Mouse (Mus musculus): ENCODE data around the gene Cd101.

Gene Cd101

DNA sequence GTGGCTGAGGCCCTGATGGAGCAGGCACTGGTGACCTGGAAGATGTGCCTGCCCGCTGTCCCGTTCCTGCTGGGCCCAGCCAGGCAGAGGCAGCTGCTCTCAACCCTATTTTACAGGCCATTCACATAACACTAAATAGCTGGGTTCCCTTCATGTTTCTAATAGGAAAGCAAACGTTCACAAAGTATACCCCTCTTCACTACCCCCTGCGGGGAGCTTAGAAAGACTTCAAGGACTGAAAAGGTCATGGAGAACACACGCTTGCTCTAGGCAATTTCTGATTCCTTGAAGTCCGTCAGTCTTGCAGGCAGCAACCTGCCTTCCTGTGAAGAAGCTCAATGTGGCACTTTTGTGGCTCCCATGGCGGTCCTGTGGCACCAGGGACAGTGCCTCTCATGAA, 12.6 kb upstream of the Cd101 start:
- DNase-seq (ENCODE audit: low read depth, low spot score), result no peak

DNA sequence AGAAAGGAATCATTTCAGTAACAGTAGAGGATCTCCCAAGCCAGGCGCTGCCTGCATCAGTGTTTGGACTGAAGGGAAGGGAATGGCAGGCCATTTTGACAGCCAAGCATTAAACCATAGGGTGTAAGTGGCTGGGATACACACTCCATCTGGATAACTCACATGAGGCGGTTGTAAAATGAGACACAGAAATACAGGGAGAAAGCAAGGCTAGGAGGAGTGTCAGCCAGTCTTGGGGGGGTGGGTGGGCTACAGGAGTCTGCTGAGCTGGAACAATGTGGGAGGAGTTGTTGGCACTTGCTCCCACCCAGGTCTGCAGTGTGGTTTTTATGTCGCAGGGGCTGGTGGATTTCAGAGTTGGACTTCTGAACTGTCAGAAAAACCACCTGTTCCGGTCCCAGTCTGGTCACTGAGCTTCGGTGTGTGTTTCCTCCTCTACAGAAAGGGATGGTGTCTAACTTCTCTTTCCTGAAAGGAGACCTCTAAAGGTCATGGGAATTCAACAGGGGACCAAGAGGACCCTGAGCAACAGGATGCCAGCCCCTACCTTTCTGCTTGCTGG, 8.7 kb upstream of the Cd101 start:
- no peak for DNase-seq (ENCODE audit: low read depth, low spot score)

- no peak for DNase-seq (ENCODE audit: low read depth, low spot score)
These were observed 6.6 kb upstream of the Cd101 start for GRCm38 (mm10) chr3:101036001-101036400.

DNA sequence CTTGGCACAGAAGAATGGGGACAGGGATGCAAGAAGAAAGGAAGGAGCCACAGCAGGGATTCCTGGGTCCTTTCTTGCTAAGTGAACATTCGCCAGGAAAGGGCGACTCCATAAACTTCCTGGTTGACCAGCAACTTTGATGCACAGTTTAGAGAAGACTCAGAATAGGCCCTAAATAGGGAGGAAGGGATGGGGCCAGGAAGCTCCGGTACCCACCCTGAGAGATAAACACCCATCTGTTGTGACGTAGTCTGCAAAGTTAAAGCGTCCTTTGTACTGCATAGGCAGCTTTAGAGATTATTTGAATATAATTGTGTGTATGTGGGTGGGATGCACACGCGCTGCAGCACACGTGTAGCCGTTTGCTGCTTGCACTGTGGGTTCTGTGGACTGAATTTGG, 5.2 kb upstream of the Cd101 start:
- DNase-seq (ENCODE audit: low read depth, low spot score), result no peak

- no peak for DNase-seq (ENCODE audit: low read depth, low spot score)
These were observed 4.3 kb upstream of the Cd101 start for GRCm38 (mm10) chr3:101033644-101034043.

DNA sequence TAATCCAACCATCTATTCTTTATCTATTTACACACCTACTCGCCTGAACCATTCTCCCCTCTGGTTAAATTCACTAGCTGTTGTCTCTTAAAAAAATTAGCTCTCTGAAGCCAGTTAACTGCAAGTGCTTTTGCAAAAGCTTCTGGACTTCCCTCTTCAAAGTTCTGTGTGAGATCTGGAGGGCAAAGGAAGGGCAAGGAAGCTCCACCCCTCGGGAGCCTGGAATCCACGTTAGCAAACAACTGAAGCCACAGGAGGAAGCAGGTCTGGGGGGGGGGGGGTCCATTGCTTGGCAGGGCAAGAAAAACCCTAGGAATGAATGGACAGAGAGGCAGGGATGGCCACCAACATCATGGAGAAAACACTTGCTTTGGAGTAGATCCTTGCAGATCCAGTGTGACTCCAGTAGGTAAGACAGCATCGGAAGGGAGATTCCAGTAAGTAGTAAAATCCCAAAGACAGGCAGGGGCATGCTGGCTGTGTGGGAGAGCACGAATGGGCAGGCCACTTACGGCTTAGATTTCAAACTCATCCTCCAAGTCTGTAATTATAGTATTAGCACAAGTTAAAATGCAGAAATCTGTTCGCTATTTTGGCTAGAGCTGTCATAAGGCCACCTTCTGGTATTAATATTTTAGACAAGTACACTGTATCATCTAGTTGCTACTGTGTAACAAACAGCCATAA, 2.2 kb upstream of the Cd101 start:
- no peak for DNase-seq (ENCODE audit: low read depth, low spot score)

GRCm38 (mm10) chr3:101030630-101031029, 1.3 kb upstream of the Cd101 start:
- no peak for DNase-seq (ENCODE audit: low read depth, low spot score)

GRCm38 (mm10) chr3:101026741-101027140, 2.6 kb downstream of the Cd101 start:
- DNase-seq (ENCODE audit: low read depth, low spot score), result no peak

- DNase-seq (ENCODE audit: low read depth, low spot score), result no peak
These were observed 6.4 kb downstream of the Cd101 start for GRCm38 (mm10) chr3:101022967-101023366.

- DNase-seq (ENCODE audit: low read depth, low spot score), result no peak
These were observed 7.8 kb downstream of the Cd101 start for GRCm38 (mm10) chr3:101021481-101022051.

GRCm38 (mm10) chr3:101021073-101021472, 8.3 kb downstream of the Cd101 start:
- DNase-seq (ENCODE audit: low read depth, low spot score), result no peak

GRCm38 (mm10) chr3:101018494-101018893, 10.9 kb downstream of the Cd101 start:
- no peak for DNase-seq (ENCODE audit: low read depth, low spot score)

- no peak for DNase-seq (ENCODE audit: low read depth, low spot score)
These were observed 13.3 kb downstream of the Cd101 start for GRCm38 (mm10) chr3:101016050-101016449.

DNA sequence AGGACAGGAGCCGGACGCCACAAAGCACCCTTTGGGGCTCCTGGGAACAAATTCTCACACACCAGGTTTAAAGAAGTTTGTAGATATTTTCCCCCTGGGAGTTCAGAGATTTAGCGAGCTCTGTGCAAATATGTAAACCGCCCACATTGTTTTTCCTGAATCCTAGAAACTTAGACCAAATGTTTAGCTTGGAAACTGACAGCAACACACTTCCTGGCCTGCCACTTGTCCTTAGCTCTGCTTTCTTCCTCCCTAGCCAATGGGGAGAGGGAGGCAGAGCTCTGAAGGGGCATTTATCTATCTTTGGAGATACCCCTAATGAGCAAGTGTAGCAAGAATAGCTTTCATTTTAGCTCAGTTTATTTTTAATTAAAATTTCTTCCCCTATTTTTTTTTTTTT, 14.1 kb downstream of the Cd101 start:
- no peak for DNase-seq (ENCODE audit: low read depth, low spot score)

DNA sequence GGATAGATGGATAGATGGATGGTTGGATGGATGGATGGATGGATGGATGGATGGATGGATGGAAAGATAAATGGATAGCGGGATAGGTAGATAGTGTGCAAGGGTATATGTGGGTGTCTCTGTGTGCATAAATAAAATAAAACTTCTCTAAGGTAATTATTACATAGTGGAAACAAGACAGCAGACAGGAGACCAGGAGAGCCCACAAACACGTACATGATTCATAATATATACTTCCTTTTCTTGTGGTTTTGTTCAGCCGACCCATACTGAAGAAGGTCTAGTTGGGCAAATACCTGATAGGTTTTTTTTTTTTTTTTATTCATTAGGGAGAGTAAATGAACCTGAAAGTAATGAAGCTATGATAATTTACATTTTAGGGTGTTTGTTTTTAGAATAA, 15.8 kb downstream of the Cd101 start:
- no peak for DNase-seq (ENCODE audit: low read depth, low spot score)

- DNase-seq (ENCODE audit: low read depth, low spot score), result no peak
These were observed 16.4 kb downstream of the Cd101 start for GRCm38 (mm10) chr3:101013005-101013404.

- DNase-seq (ENCODE audit: low read depth, low spot score), result no peak
These were observed 16.8 kb downstream of the Cd101 start for GRCm38 (mm10) chr3:101012597-101012996.

DNA sequence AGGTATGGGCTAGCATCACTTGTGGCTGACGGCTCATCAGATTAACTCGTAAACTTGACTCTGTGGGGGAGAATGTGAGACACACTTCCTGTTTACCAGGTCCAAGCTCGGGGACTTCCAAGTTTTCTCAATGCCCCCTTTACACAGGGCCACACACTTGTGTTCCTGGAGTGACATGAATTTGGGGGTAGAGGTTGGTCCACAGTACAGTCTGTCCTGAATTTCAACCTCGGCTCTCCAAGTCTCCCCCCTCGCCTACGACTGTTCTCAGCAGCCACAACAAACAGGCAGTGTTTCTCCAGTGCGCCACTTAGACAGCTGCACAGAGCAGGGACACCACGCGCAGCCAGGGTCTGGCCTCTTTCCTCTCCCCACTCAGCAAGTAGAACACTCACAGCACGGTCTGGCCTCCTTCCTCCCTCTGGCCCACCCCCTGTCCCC, 17.2 kb downstream of the Cd101 start:
- DNase-seq (ENCODE audit: low read depth, low spot score), result no peak

DNA sequence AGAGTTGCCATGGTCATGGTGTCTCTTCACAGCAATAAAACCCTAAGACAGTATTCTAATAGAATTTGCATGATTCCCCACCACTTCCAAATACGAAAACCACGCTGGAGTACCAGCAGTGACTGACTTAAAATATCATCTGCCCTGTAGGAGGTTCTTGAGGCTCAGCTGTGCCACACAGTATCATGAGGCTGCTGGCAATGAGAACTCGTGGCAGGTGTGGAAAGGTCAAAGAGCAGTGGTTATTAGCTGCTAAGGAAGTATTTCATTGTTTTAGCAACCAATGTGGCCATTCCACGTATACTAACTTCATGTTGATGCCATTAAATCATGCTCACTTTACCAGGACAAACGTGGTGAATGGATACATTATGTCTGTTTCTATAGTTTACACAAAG, 18.2 kb downstream of the Cd101 start:
- no peak for DNase-seq (ENCODE audit: low read depth, low spot score)

- no peak for DNase-seq (ENCODE audit: low read depth, low spot score)
These were observed 18.7 kb downstream of the Cd101 start for GRCm38 (mm10) chr3:101010589-101011202.

DNA sequence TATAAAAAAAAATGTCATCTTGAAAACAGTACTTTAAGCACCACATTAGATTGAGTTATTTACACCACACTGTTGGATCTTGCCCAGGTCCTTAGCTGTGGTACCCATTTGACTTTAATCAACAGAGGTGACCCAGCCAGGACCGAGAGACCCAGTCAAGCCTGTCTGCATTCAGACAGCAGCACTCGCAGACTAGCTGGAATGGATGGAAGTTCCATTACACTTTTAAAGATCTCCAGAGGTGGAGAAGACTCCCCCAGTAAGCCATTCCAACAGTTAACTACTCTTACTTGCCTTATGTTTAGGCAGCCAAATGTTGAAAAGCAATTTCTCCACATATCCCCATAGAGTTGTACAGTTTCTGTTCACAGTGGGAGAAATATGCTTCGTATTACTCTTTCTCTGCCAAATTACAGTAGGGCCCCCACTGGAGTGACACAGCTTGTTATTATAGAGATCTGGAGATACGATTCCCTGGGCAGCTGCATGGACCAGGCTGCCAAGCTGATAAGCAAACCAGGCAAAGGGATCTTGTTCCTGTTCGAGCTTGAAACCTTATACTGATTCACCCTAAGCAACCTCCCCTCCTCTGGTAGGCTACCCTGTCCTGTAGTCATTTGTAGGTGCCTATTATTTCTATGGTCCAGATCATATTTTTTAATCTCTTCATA, 22.1 kb downstream of the Cd101 start:
- no peak for DNase-seq (ENCODE audit: low read depth, low spot score)

- no peak for DNase-seq (ENCODE audit: low read depth, low spot score)
These were observed 24.0 kb downstream of the Cd101 start for GRCm38 (mm10) chr3:101005392-101005791.

Measured in WW6 (cell line).